In the genomic region with DNA sequence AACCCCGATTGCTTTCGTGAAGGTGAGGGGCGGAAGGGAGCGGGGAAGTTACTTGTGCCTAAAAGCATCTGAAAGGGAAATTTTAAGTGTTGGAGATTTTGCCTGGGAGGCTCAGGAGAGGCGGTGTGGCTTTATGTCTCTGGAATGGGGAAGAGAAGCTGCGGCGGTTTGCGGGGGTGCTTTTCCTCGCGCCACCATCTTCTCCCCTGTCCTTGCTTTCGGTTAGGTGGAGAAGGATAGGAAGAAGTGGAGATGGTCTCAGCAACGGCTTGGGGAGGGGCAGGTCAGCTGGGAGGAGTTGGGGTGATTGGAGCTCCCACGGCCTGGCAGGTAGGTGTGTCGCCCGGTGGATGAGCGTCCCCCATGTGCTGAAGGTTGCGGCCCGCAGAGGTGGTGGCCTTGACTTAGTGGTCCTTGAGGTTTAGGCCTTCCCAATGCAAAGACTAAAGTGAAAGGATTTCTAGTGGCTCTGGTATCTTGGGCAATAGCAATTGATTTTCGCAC, we compare ENCODE assay signal across 8 mouse cellular contexts. TPM values are rescaled to one million over a fixed set of nuclear protein-coding genes. Genes with fewer than 3 reads are reported as not detected.
DNase-seq lines count a peak whose midpoint lies in the region; ATAC-seq and TF ChIP-seq lines count a peak whose summit lies in the region.

No protein-coding gene starts in this region.

- peaks cover 8% of the 10 kb centered on the region for H3K79me2 ChIP-seq in heart, adult 2 months (replicated peaks; ENCODE audit: control insufficient read depth, insufficient read depth, low read length)

- H3K4me3 ChIP-seq in heart, adult 2 months, result peak overlapping the region; percentile 98
- H3K4me3 ChIP-seq in embryonic fibroblast, embryonic 13.5 days (ENCODE audit: insufficient read depth, low read length), result peak overlapping the region; percentile 82
- H3K4me3 ChIP-seq in intestine, embryonic 15.5 days (replicated peaks), result peak overlapping the region; percentile 95

- 3% methylated on average over 19 of the region's 19 CpGs for WGBS in heart, adult 2 months
- 1% methylated on average over 19 of the region's 19 CpGs for WGBS in intestine, embryonic 15.5 days

- peak overlapping the region; percentile 84 for H3K4me2 ChIP-seq in intestine, embryonic 15.5 days (replicated peaks)

- TF ChIP-seq POLR2A in heart, adult 2 months (IDR thresholded peaks at IDR 0.05; ENCODE audit: insufficient read depth, low read depth, low read length), result no peak
- no peak for TF ChIP-seq POLR2A in embryonic fibroblast, embryonic 13.5 days (IDR thresholded peaks at IDR 0.05; ENCODE audit: low read depth, low read length)

- H3K27me3 ChIP-seq in heart, adult 2 months (ENCODE audit: control insufficient read depth, insufficient read depth, low read length), result no peaks in the 10 kb centered on the region
- H3K27me3 ChIP-seq in intestine, embryonic 15.5 days (replicated peaks), result no peaks in the 10 kb centered on the region

- intact Hi-C loops in heart, adult 2 months (cut with DNase I), result loop anchor here (10.0 kb wide), 1 partner anchor 786 kb away; no protein-coding TSS in a partner anchor
- intact Hi-C loops in heart, postnatal 10 days (cut with DNase I), result no loop called here

- peak overlapping the region; percentile 99 for H3K27ac ChIP-seq in heart, adult 2 months
- no peak overlapping the region for H3K27ac ChIP-seq in embryonic fibroblast, embryonic 13.5 days (ENCODE audit: insufficient read depth, low read length)
- peak overlapping the region; percentile 98 for H3K27ac ChIP-seq in intestine, embryonic 15.5 days

- peaks cover 16% of the 10 kb centered on the region for H3K36me3 ChIP-seq in heart, adult 2 months (ENCODE audit: control insufficient read depth, insufficient read depth, low read length)
- H3K36me3 ChIP-seq in intestine, embryonic 15.5 days, result no peaks in the 10 kb centered on the region

- H3K4me1 ChIP-seq in heart, adult 2 months (ENCODE audit: control insufficient read depth, insufficient read depth, low read length), result peaks cover 3% of the 10 kb centered on the region
- H3K4me1 ChIP-seq in embryonic fibroblast, embryonic 13.5 days (ENCODE audit: control insufficient read depth, insufficient read depth, low read length), result peaks cover 2% of the 10 kb centered on the region; the same call in 1 of the 2 replicates
- peaks cover 20% of the 10 kb centered on the region for H3K4me1 ChIP-seq in intestine, embryonic 15.5 days (replicated peaks)

- ATAC-seq in intestine, embryonic 15.5 days, result 0 out of 2 replicates have a peak, but pooled peaks have one; percentile 0

- no peak for DNase-seq in heart, adult 2 months
- DNase-seq in heart, postnatal 10 days, result no peak
- DNase-seq in thymus, postnatal 14 days, result peak; percentile 50
- DNase-seq in thymus, postnatal 4 days, result no peak
- DNase-seq in lung, postnatal 36 days, result peak; percentile 39
- peak; percentile 62 for DNase-seq in yolk sac, embryonic 10.5 days (ENCODE audit: low spot score)

- TF ChIP-seq EP300 in heart, adult 2 months (IDR thresholded peaks at IDR 0.05; ENCODE audit: insufficient read depth, low read depth, low read length), result no peak

- H3K9me3 ChIP-seq in intestine, embryonic 15.5 days, result no peaks in the 10 kb centered on the region

- TF ChIP-seq CTCF in heart, adult 2 months (IDR thresholded peaks at IDR 0.05), result no peak
- TF ChIP-seq CTCF in embryonic fibroblast, embryonic 13.5 days (IDR thresholded peaks at IDR 0.05; ENCODE audit: borderline replicate concordance, insufficient read depth, low read length), result no peak

- peak overlapping the region; percentile 96 for H3K9ac ChIP-seq in heart, adult 2 months (ENCODE audit: low read depth, low read length)
- H3K9ac ChIP-seq in intestine, embryonic 15.5 days, result peak overlapping the region; percentile 99

RNA-seq across cellular contexts. Expression of gene Enoph1, which starts 0.5 kb away (rescaled TPM):
- total RNA-seq in heart, adult 2 months (2021), result 1 to 10 TPM; 8.4 to 8.8 TPM
- 12.6 and 13.3 TPM in 2 replicates for polyA plus RNA-seq in heart, adult 2 months (2012; rRNA removed)
- 10 to 100 TPM; 13.1 to 14.3 TPM for total RNA-seq in heart, postnatal 10 days (2021)
- 20.1 and 23.7 TPM in 2 replicates for polyA plus RNA-seq in embryonic fibroblast, embryonic 13.5 days (2011; ENCODE audit: insufficient read length, low read depth, missing spikeins)
- polyA plus RNA-seq in intestine, embryonic 15.5 days (2015; fragmentation: Nextera tagmentation; extraction: Ambion mirVana), result 49.2 and 49.8 TPM in 2 replicates

RNA-seq across cellular contexts. Expression of gene Hnrnpdl, which starts 0.9 kb away (rescaled TPM):
- total RNA-seq in heart, adult 2 months (2021), result 10 to 100 TPM; 57.1 to 57.3 TPM
- polyA plus RNA-seq in heart, adult 2 months (2012; rRNA removed), result 44.1 and 69.7 TPM in 2 replicates
- total RNA-seq in heart, postnatal 10 days (2021), result 100 to 1,000 TPM in 1 of 2 experiments, 10 to 100 TPM in 1; 97.3 to 105 TPM
- 155 and 231 TPM in 2 replicates for polyA plus RNA-seq in embryonic fibroblast, embryonic 13.5 days (2011; ENCODE audit: insufficient read length, low read depth, missing spikeins)
- 128 and 132 TPM in 2 replicates for polyA plus RNA-seq in intestine, embryonic 15.5 days (2015; fragmentation: Nextera tagmentation; extraction: Ambion mirVana)

Comparison
In these comparisons a context has a peak if more than half of its experiments do, and no peak if none do; other contexts are left out.
1. DNase-seq: peak in thymus, postnatal 14 days (single experiment), lung, postnatal 36 days (single experiment) and yolk sac, embryonic 10.5 days (single experiment); none in heart, adult 2 months (0 of 2), heart, postnatal 10 days (0 of 2) and thymus, postnatal 4 days (single experiment).
2. Peak in every context shown above with its lines, with median percentiles within 50 percentile points of each other: H3K4me3 ChIP-seq.